Mouse (Mus musculus): ENCODE results near the gene Atp4b. TPM values are rescaled to one million over a fixed set of nuclear protein-coding genes. Genes with fewer than 3 reads are reported as not detected.

Atp4b gene
- polyA plus RNA-seq (2012), result not detected in 2 replicates

GRCm38 (mm10) chr8:13396725-13397124, at the start of gene Atp4b:
Atp4b (minus strand) TSS chr8:13396825.
- no peak for TF ChIP-seq GATA1 (IDR thresholded peaks at IDR 0.05; ENCODE audit: low read length)

- TF ChIP-seq GATA1 (IDR thresholded peaks at IDR 0.05; ENCODE audit: low read length), result no peak
Observed at GRCm38 (mm10) chr8:13442152-13442551, 45.5 kb upstream of the Atp4b start.

GRCm38 (mm10) chr8:13437531-13437930, 40.9 kb upstream of the Atp4b start:
- TF ChIP-seq GATA1 (IDR thresholded peaks at IDR 0.05; ENCODE audit: low read length), result no peak

- TF ChIP-seq GATA1 (IDR thresholded peaks at IDR 0.05; ENCODE audit: low read length), result no peak
Observed at GRCm38 (mm10) chr8:13436052-13436451, 39.4 kb upstream of the Atp4b start.

- no peak for TF ChIP-seq GATA1 (IDR thresholded peaks at IDR 0.05; ENCODE audit: low read length)
Observed at GRCm38 (mm10) chr8:13434889-13435288, 38.3 kb upstream of the Atp4b start, which contains the start of gene Tmem255b. Tmem255b (plus strand) TSS chr8:13435189.

GRCm38 (mm10) chr8:13433130-13433529, 36.5 kb upstream of the Atp4b start:
- TF ChIP-seq GATA1 (IDR thresholded peaks at IDR 0.05; ENCODE audit: low read length), result no peak

- TF ChIP-seq GATA1 (IDR thresholded peaks at IDR 0.05; ENCODE audit: low read length), result no peak
Observed at GRCm38 (mm10) chr8:13430866-13431265, 34.2 kb upstream of the Atp4b start.

- no peak for TF ChIP-seq GATA1 (IDR thresholded peaks at IDR 0.05; ENCODE audit: low read length)
Observed at GRCm38 (mm10) chr8:13430412-13430811, 33.8 kb upstream of the Atp4b start.

- no peak for TF ChIP-seq GATA1 (IDR thresholded peaks at IDR 0.05; ENCODE audit: low read length)
Observed at GRCm38 (mm10) chr8:13428156-13428555, 31.5 kb upstream of the Atp4b start.

- no peak for TF ChIP-seq GATA1 (IDR thresholded peaks at IDR 0.05; ENCODE audit: low read length)
Observed at GRCm38 (mm10) chr8:13427351-13427750, 30.7 kb upstream of the Atp4b start.

GRCm38 (mm10) chr8:13420970-13421369, 24.3 kb upstream of the Atp4b start:
- TF ChIP-seq GATA1 (IDR thresholded peaks at IDR 0.05; ENCODE audit: low read length), result no peak

GRCm38 (mm10) chr8:13419111-13419639, 22.6 kb upstream of the Atp4b start:
- no peak for TF ChIP-seq GATA1 (IDR thresholded peaks at IDR 0.05; ENCODE audit: low read length)

- TF ChIP-seq GATA1 (IDR thresholded peaks at IDR 0.05; ENCODE audit: low read length), result no peak
Observed at GRCm38 (mm10) chr8:13415879-13416278, 19.3 kb upstream of the Atp4b start.

- no peak for TF ChIP-seq GATA1 (IDR thresholded peaks at IDR 0.05; ENCODE audit: low read length)
Observed at GRCm38 (mm10) chr8:13413823-13414390, 17.3 kb upstream of the Atp4b start.

GRCm38 (mm10) chr8:13412891-13413558, 16.4 kb upstream of the Atp4b start:
- TF ChIP-seq GATA1 (IDR thresholded peaks at IDR 0.05; ENCODE audit: low read length), result no peak

GRCm38 (mm10) chr8:13411597-13411996, 15.0 kb upstream of the Atp4b start:
- TF ChIP-seq GATA1 (IDR thresholded peaks at IDR 0.05; ENCODE audit: low read length), result no peak

GRCm38 (mm10) chr8:13406011-13406410, 9.4 kb upstream of the Atp4b start:
- no peak for TF ChIP-seq GATA1 (IDR thresholded peaks at IDR 0.05; ENCODE audit: low read length)
